Mouse (Mus musculus) right cerebral cortex, adult 2 months (tissue): Measurements from ENCODE around the gene Pold2.

Experiments used
- DNase-seq, 2 experiments: peaks; one replicate each; pipeline ENCODE4 v3.0.0; 2021 to 2022; ENCODE audit warnings: low spot score in 2 of 2

The Pold2 gene

GRCm38 (mm10) chr11:5859883-5860550 is 18.1 kb downstream of the Pold2 start:
- no peak for DNase-seq

- DNase-seq: no peak
These were observed 19.4 kb downstream of the Pold2 start for GRCm38 (mm10) chr11:5858723-5859122.

DNA sequence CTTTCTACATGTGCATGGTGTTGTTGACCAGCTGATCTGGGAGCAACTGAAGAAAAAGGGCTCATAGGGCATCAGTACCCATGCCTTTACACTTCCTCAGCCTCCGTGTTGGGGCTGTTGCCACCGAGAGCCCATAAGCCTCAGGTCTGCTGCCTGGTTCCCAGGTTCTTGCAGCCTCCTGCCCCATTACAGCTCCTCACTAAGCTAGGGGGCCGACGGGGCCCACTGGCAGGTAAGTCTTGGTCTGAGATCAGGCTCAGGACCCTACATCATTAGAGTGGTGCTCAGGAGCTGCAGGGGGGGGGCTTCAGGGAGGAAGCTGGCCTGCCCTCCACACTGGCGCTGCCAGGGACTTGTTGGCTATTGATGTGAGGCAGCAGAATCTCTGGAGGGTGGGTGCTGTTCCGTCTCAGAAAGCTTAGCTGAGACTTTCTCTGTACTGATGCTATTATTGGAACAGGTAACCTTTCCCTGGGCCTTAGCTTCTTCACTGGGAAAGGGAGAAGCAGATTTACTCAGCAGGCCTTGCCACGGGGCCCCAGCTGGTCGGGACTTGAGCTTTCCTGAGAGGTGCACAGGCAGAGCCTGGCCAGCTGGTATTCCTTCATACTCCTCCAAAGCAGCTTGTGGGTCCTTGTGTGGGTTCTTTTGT is 21.5 kb downstream of the Pold2 start:
- DNase-seq: no peak

DNA sequence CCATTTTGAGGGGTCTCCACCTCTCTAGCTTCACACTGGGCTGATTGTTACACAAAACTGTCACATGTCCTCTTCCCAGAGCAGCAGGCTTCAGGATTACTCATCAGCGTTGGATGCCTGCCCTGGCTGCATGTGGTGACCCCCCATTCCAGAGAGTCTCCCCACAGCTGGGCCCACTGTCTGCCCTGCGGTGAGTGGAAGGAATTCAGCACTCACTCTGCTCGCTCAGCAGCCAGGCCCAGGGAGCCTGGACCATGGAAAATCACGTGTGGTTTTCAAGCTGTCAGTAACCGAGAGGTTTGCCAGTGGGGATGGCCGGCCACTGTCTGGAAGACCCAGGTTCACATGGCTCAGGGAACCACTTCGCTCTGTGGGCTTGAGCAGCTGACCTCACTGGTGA is 22.2 kb downstream of the Pold2 start:
- peak; percentile 25 to 37 for DNase-seq

DNA sequence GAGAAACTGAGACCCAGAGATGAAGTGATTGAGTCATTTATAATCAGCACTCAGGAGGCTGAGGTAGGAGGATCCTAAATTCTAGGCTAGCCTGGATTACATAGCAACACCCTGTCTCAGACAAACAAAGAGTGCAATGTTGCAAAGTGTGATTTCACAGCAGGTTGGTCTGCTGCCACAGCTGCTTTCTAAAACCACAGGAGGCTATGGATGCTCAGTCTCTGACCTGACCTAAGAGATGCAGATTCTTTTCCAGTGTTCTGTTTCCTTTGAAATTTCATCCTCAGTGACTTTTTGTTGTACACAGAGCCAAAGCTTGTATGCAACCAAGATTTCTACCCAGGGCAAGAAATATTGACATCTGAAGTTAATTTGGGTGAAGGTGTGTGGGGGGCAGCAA is 22.6 kb downstream of the Pold2 start:
- no peak for DNase-seq

- no peak for DNase-seq
These were observed 25.8 kb downstream of the Pold2 start for GRCm38 (mm10) chr11:5852314-5852713.

GRCm38 (mm10) chr11:5851021-5851736 is 26.9 kb downstream of the Pold2 start:
- no peak for DNase-seq

DNA sequence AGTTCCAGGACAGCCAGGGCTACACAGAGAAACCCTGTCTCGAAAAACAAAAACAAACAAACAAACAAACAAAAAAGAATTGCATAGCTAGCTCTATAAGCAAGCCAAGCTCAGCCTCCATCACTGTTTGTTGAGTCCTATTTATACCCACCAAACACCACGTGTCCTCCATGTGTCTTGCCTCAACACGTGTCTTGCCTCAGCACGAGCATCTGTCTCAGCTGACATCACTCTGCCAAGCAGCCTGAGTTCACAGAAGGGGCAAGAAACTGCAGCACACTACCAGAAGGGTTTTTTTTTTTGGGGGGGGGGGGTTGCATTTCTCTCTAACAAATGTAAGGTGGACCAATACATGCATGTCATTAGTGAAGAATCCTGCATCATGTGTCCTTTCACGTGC is 27.6 kb downstream of the Pold2 start:
- no peak for DNase-seq

DNA sequence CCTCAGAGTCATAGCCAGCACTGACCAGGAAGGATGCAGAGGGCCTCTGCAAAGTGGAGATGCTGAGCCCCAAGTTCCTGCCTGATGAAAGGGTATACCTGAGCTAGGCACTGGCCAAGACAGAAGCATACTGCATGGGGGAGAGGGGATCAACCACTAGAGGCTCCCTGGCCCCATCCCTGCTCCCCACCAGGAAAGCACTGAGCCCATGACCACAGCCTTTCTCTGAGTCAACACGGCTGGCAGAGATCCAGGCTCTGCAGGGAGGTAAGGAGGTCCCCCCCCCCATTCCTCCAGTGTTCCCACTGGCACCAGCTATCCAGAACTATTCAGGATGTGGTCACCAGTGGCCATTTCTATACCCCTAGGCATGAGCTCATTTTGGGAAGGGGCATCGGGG is 28.8 kb downstream of the Pold2 start:
- no peak for DNase-seq

DNA sequence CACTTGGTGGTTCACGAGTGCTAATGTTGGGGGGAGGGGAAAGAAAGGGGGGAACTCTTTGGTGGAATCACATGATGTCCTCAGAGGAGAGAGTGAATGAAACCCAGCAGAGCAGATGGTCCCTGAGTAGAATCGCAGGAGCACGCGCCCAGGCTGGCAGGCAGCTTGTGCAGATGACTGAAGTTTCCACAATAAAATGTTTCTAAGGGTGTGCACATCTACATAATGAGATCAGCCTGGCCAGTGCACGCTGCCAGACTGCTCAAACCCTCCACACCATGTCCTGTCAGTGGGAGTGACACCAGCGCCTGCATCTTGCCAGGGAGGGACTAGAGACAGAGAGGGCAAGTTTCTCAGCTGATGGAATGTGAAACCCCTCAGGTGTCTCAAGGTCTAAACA is 29.4 kb downstream of the Pold2 start:
- peak; percentile 47 to 49 for DNase-seq

- no peak for DNase-seq
These were observed 31.3 kb downstream of the Pold2 start for GRCm38 (mm10) chr11:5846639-5847345.

DNA sequence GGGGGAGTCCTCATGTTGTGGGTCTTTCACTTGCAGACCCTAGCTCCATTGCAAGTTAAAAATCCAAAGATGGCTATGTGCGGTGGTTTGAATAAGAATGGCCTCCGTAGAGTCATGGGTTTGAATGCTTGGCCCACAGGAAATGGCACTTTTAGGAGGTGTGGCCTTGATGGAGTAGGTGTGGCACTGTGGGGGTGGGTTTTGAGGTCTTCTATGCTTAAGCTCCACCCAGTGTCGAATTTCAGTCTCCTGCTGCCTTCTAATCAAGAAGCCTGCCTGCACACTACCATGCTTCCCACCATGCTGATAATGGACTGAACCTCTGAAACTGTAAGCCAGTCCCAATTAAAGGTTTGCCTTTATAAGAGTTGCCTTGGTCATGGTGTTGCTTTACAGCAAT is 35.0 kb downstream of the Pold2 start:
- no peak for DNase-seq

- DNase-seq: no peak
These were observed 36.3 kb downstream of the Pold2 start for GRCm38 (mm10) chr11:5841751-5842150.

GRCm38 (mm10) chr11:5840346-5840745 is 37.7 kb downstream of the Pold2 start:
- DNase-seq: no peak

DNA sequence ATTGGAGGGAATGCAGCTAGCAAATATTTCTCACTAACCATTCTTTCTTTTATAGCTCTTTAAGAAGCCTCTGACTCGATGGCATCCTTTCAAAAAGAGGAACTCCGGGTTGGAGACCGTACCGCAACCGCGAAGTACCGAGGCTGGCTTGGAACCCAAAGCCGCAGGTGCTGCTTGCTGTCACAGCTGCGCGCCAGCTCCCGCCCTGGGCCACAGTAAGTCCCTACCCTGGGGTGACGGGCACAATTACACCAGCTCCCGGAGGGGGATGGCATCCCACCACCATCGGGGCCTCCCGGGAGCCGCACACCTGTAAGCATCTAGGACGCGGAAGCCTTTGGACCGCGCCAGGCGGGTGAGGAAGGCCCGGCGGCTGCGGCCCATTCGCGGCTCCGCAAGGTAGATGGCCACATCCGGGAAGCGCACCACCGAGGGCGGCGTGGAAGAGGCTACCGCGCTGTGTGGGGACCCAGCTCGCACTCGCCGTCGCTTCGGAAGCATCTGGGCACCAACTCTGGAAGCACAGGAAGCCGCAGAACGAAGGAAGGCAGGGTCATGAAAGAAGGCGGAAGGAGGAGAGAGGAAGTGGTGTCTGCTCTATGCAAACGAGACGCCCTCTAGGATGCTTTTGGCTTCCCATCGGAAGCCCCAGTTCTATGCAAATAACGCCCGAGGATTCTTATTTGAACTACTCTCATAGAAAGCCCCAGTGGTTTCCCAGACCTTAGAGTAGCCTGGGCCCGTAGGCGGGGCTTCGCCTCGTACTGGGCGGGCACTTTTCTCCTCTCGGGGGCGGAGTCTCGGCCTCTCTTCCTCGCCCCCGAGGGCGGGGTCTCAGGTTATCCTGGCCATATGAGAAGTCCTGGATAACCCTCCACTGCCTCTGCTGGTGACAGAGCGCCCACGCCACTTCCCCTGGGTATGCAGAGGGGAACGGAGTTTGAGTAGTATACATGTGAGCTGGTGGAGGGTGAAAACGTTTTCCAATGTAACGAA is 40.5 kb downstream of the Pold2 start, which contains the start of gene Polm:
Gene Polm (minus strand): TSS at position 766 of the 996 bp plus-strand sequence.
- peak; percentile 82 to 90 for DNase-seq

- no peak for DNase-seq
These were observed 42.0 kb downstream of the Pold2 start for GRCm38 (mm10) chr11:5836126-5836525.

DNA sequence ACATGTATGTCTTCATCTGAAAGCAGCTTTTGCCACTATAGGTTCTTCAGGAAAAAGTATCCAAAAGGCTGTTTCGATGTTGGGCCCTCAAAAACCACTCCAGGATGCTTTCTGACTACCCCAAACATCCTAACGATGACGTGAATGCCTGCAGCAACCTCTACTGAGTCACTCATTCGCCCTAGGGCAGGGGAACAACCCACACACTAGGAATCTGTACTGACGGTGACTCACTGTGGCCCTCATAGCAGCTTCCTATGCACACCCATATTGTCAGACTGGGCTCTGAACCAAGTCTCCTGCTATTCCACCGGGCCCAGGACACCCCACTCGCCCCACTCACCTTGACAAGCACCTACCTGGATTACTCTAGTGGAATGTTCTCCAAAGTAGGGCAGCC is 43.0 kb downstream of the Pold2 start:
- no peak for DNase-seq

DNA sequence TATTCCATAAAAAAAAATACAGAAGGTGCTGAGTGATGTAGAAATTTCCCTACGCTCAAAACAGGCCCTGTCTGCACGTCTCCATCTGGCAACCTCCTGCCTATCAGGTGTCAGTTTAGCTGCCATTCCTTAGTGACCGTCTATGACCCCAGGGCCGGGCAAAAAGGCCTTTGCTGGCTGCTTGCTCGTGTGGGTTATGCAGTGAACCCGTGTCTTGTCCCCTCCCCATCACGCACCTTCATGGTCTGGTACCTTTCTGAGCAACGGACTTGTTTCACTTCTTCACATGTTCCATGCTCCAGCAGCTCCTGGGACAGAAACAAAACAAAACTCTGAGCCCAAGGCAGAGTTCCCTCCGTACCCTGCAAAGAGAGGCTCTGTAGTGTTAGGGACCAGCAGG is 43.6 kb downstream of the Pold2 start:
- DNase-seq: no peak

DNA sequence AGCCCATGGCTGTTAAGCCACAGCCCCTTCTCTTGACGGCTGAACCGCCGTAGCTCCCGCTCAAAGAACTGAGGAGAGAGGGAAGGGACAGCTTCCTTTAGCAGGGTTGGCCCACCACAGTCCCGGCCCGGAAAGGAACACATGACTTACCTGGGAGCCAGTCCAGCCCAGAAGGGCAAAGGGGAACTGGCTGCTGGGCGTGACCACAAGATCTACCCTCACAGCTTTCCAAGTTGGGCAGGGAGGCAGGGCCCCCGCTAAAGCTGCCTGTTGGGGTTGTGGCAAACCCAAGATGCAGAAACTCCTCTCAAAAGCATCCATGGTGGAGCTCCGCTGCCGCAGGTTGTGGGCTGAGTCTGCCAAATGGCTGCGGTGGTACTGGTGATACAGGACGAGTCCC is 48.8 kb downstream of the Pold2 start:
- no peak for DNase-seq

- no peak for DNase-seq
These were observed 49.4 kb downstream of the Pold2 start for GRCm38 (mm10) chr11:5828509-5829191.
